Mouse (Mus musculus) heart, embryonic 16.5 days (tissue): ENCODE measurements around the gene P4ha2. TPM values are rescaled to one million over a fixed set of nuclear protein-coding genes. Genes with fewer than 3 reads are reported as not detected.

Experiments
- ATAC-seq: fragments of 200-750 bp; cut with Nextera tagmentation; replicated peaks from 2 replicates; pipeline ENCODE4 v1.8.0; 2017; ENCODE audit warnings: moderate number of reproducible peaks; ENCODE audit not compliant: insufficient read depth, low FRiP score; ENCODE audit errors: extremely low read depth
- H3K27ac ChIP-seq: fragments of 300-500 bp; sonication (generic); 2 replicates; pipeline ENCODE4 v1.5.1; 2014; ENCODE audit warnings: mild to moderate bottlenecking, low read length, control low read depth, moderate library complexity
- H3K27me3 ChIP-seq: fragments of 300-500 bp; sonication (generic); 2 replicates; pipeline ENCODE4 v1.6.1; 2014; ENCODE audit warnings: low read length, mixed read lengths; ENCODE audit not compliant: control insufficient read depth, insufficient read depth
- H3K36me3 ChIP-seq: fragments of 300-500 bp; sonication (generic); 2 replicates; pipeline ENCODE4 v1.6.1; 2014; ENCODE audit not compliant: control insufficient read depth, insufficient read depth
- H3K4me1 ChIP-seq: fragments of 300-500 bp; sonication (generic); 2 replicates; pipeline ENCODE4 v1.6.1; 2014; ENCODE audit warnings: low read length, mixed read lengths; ENCODE audit not compliant: control insufficient read depth, insufficient read depth
- H3K4me2 ChIP-seq: fragments of 300-500 bp; sonication (generic); 2 replicates; pipeline ENCODE4 v1.6.1; 2014; ENCODE audit warnings: low read depth, mild to moderate bottlenecking, control low read depth, low read length
- H3K4me3 ChIP-seq: fragments of 300-500 bp; sonication (generic); 2 replicates; pipeline ENCODE4 v1.5.1; 2014; ENCODE audit warnings: mild to moderate bottlenecking, control low read depth, low read length
- H3K9ac ChIP-seq: fragments of 300-500 bp; sonication (generic); 2 replicates; pipeline ENCODE4 v1.6.1; 2014; ENCODE audit warnings: low read length, control low read depth
- H3K9me3 ChIP-seq: fragments of 300-500 bp; sonication (generic); replicated peaks from 2 replicates; pipeline ENCODE4 v1.6.1; 2016; ENCODE audit warnings: low read length; ENCODE audit not compliant: control insufficient read depth
- WGBS: fragments of 180-500 bp; shearing (Covaris S2); extraction: QIAGEN DNeasy Blood & Tissue Kit; methylation state at CpG from one replicate; pipeline ENCODE4 v1.1.7; 2014; 5-methylcytosine and 5-hydroxymethylcytosine counted together
- polyA plus RNA-seq: library from polyadenylated mRNA; unstranded; fragments of >200 nt; fragmentation: Nextera tagmentation; extraction: Ambion mirVana; gene quantifications from 2 replicates; pipeline ENCODE4 v1.2.1, GENCODE M21; 2015

The P4ha2 gene
- polyA plus RNA-seq, 1 experiment from 2014 or later = 53.3 TPM

GRCm38 (mm10) chr11:54151141-54151540 is 51.2 kb downstream of the P4ha2 start:
- H3K4me1 ChIP-seq = peaks cover 11% of the 10 kb centered on the region
- ATAC-seq = no peak
- H3K36me3 ChIP-seq = no peaks in the 10 kb centered on the region
- no peak overlapping the region for H3K4me3 ChIP-seq
- H3K4me2 ChIP-seq = no peak overlapping the region
- no peak overlapping the region for H3K27ac ChIP-seq
- H3K9ac ChIP-seq = no peak overlapping the region
- 34% methylated on average over 7 of the region's 7 CpGs for WGBS
- no peaks in the 10 kb centered on the region for H3K27me3 ChIP-seq
- 0 out of 2 replicates have a peak, but pooled peaks cover 2% of the 10 kb centered on the region for H3K9me3 ChIP-seq

- H3K36me3 ChIP-seq = no peaks in the 10 kb centered on the region
- 0 out of 2 replicates have a peak, but pooled peaks cover 2% of the 10 kb centered on the region for H3K9me3 ChIP-seq
- no peaks in the 10 kb centered on the region for H3K27me3 ChIP-seq
- no peak overlapping the region for H3K9ac ChIP-seq
- peaks cover 11% of the 10 kb centered on the region for H3K4me1 ChIP-seq
- H3K27ac ChIP-seq = no peak overlapping the region
- no peak overlapping the region for H3K4me2 ChIP-seq
- WGBS = 71% methylated on average over 3 of the region's 3 CpGs
- H3K4me3 ChIP-seq = no peak overlapping the region
- ATAC-seq = no peak
Measured at GRCm38 (mm10) chr11:54152957-54153356, 53.1 kb downstream of the P4ha2 start.

- Histone ChIP-seq H3K27ac (no peak overlapping the region), H3K4me3 (no peak overlapping the region), H3K27me3 (no peaks in the 10 kb centered on the region), H3K4me1 (peaks cover 11% of the 10 kb centered on the region), H3K4me2 (no peak overlapping the region), H3K9ac (no peak overlapping the region), H3K36me3 (no peaks in the 10 kb centered on the region), H3K9me3 (no peaks in the 10 kb centered on the region)
- WGBS = 54% methylated on average over 6 of the region's 6 CpGs
- no peak for ATAC-seq
Measured at GRCm38 (mm10) chr11:54155864-54156263, 56.0 kb downstream of the P4ha2 start.

- Histone ChIP-seq H3K4me3 (no peak overlapping the region), H3K4me2 (no peak overlapping the region), H3K27ac (no peak overlapping the region), H3K36me3 (no peaks in the 10 kb centered on the region), H3K27me3 (no peaks in the 10 kb centered on the region), H3K9ac (no peak overlapping the region), H3K4me1 (peaks cover 8% of the 10 kb centered on the region; the same call in 1 of the 2 replicates), H3K9me3 (no peaks in the 10 kb centered on the region)
- no peak for ATAC-seq
Measured at GRCm38 (mm10) chr11:54156504-54156903, 56.6 kb downstream of the P4ha2 start.

GRCm38 (mm10) chr11:54157586-54157985 is 57.7 kb downstream of the P4ha2 start:
- Histone ChIP-seq H3K4me3 (no peak overlapping the region), H3K4me2 (no peak overlapping the region), H3K27me3 (no peaks in the 10 kb centered on the region), H3K4me1 (peaks cover 8% of the 10 kb centered on the region; the same call in 1 of the 2 replicates), H3K9me3 (no peaks in the 10 kb centered on the region), H3K9ac (no peak overlapping the region), H3K36me3 (no peaks in the 10 kb centered on the region), H3K27ac (no peak overlapping the region)
- 79% methylated on average over 8 of the region's 8 CpGs for WGBS
- no peak for ATAC-seq

- Histone ChIP-seq H3K4me1 (peaks cover 5% of the 10 kb centered on the region; the same call in 1 of the 2 replicates), H3K36me3 (no peaks in the 10 kb centered on the region), H3K27me3 (no peaks in the 10 kb centered on the region), H3K4me3 (no peak overlapping the region), H3K9me3 (no peaks in the 10 kb centered on the region; the same call in 1 of the 2 replicates), H3K27ac (no peak overlapping the region), H3K4me2 (no peak overlapping the region), H3K9ac (no peak overlapping the region)
- no peak for ATAC-seq
- WGBS = 80% methylated on average over 5 of the region's 5 CpGs
Measured at GRCm38 (mm10) chr11:54160435-54160834, 60.5 kb downstream of the P4ha2 start.

- H3K27me3 ChIP-seq = no peaks in the 10 kb centered on the region
- WGBS = 58% methylated on average over 2 of the region's 2 CpGs
- no peak overlapping the region for H3K9ac ChIP-seq
- no peak for ATAC-seq
- no peak overlapping the region for H3K4me2 ChIP-seq
- no peak overlapping the region for H3K4me3 ChIP-seq
- H3K4me1 ChIP-seq = peaks cover under 1% of the 10 kb centered on the region; the same call in 1 of the 2 replicates
- no peaks in the 10 kb centered on the region; the same call in 1 of the 2 replicates for H3K9me3 ChIP-seq
- H3K27ac ChIP-seq = no peak overlapping the region
- H3K36me3 ChIP-seq = no peaks in the 10 kb centered on the region
Measured at GRCm38 (mm10) chr11:54160920-54161319, 61.0 kb downstream of the P4ha2 start.

GRCm38 (mm10) chr11:54161514-54161913 is 61.6 kb downstream of the P4ha2 start:
- H3K36me3 ChIP-seq = no peaks in the 10 kb centered on the region
- no peak overlapping the region for H3K4me3 ChIP-seq
- WGBS = 61% methylated on average over 2 of the region's 2 CpGs

GRCm38 (mm10) chr11:54162968-54163367 is 63.1 kb downstream of the P4ha2 start:
- Histone ChIP-seq H3K27ac (no peak overlapping the region), H3K27me3 (no peaks in the 10 kb centered on the region), H3K4me1 (no peaks in the 10 kb centered on the region), H3K9me3 (no peaks in the 10 kb centered on the region; the same call in 1 of the 2 replicates), H3K9ac (no peak overlapping the region), H3K4me3 (no peak overlapping the region), H3K36me3 (no peaks in the 10 kb centered on the region), H3K4me2 (no peak overlapping the region)
- no peak; the same call in 1 of the 2 replicates for ATAC-seq
- 32% methylated on average over 1 of the region's 1 CpGs for WGBS

More at GRCm38 (mm10) chr11:54161514-54161913, 61.6 kb downstream of the P4ha2 start:
- Histone ChIP-seq H3K27ac (no peak overlapping the region), H3K4me1 (no peaks in the 10 kb centered on the region), H3K27me3 (no peaks in the 10 kb centered on the region), H3K9ac (no peak overlapping the region), H3K4me2 (no peak overlapping the region), H3K9me3 (no peaks in the 10 kb centered on the region; the same call in 1 of the 2 replicates)
- no peak for ATAC-seq
